Mouse (Mus musculus): ENCODE measurements around the gene Ttyh3.

The Ttyh3 gene

GRCm38 (mm10) chr5:140648519-140649100 is at the start of gene Ttyh3:
Gene Ttyh3 (minus strand): TSS chr5:140649031.
- under 1% methylated on average over 62 of the region's 62 CpGs for WGBS

- WGBS, result 84% methylated on average over 7 of the region's 7 CpGs
Observed at GRCm38 (mm10) chr5:140695987-140696386, 47.2 kb upstream of the Ttyh3 start.

GRCm38 (mm10) chr5:140688434-140688833 is 39.6 kb upstream of the Ttyh3 start:
- WGBS, result 53% methylated on average over 3 of the region's 3 CpGs

DNA sequence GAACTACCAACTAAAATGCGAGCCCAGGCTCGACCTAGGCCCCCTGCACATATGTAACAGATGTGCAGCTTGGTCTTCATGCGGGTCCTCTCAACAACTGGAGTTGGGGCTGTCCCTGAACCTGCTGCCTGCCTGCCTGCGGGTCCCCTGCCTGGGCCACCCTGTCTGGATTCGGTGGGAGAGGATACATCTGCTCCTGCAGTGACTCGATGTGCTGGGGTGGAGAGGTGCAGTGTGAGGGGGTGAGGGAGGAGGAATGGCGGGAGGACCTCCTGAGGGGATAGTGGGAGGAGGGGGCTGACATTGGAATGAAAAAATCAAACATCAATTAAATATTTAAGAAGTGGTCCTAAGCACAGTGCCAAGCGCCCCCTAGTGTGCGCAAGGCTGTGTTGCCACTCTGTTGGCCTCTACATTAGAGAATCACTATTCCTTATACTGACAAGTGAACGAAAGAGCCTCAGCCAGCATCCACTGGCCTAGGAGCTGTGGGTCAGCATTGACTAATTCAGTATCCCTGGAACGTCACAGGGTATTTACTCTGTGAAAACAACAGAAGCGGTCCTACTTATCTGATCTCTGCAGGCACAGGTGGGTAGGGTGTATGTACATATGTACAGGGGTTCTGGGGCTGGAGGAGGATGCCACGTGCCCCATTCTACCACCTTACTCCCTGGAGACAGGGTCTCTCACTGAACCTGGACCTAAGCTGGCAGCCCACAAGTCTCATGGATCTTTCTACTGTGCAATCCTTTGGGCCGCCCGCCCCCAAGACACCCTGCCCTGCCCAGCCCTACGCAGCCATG is 35.7 kb upstream of the Ttyh3 start:
- 63% methylated on average over 16 of the region's 16 CpGs for WGBS

- WGBS, result 94% methylated on average over 6 of the region's 6 CpGs
Observed at GRCm38 (mm10) chr5:140682113-140682512, 33.3 kb upstream of the Ttyh3 start.

DNA sequence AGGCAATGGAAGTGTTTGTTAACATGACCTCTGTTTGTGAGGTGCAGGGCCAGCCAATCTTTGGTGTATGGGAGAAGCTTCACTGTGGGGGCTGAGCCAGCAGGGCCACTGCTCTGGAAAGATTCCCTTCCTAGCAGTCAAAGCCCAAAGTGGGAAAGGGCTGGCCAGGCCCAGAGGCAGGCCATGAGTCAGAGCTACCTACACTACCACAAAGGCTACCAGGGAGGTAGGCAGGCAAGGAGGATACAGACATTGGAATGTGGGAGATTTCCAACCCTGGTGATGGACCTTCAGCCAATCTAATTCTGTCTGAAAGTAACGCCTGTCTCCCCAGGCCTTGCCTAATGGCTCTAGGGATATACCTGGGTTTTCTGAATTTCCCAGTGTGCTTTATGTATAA is 32.1 kb upstream of the Ttyh3 start:
- 82% methylated on average over 1 of the region's 1 CpGs for WGBS

DNA sequence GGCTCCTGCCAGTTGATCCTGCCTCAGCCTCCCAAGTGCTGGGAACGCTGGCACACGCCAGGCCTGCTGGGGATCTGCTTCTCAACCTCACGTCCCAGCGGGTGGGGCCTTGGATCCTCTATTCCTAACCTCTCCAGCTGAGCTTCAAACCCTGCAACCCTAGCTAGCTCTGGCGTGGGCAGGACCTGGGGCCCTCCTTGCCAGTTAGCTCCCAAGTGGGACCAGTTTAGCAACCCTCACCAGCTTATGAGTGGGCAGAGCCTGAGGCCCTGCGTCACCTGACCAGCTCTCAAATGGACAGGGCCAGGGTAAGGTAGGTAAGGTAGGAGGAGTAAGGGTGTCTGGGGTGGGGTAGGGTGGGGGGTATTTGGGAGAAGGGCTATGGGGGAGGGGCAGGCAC is 31.2 kb upstream of the Ttyh3 start:
- WGBS, result 94% methylated on average over 6 of the region's 6 CpGs

GRCm38 (mm10) chr5:140677137-140677536 is 28.3 kb upstream of the Ttyh3 start:
- 86% methylated on average over 6 of the region's 6 CpGs for WGBS

DNA sequence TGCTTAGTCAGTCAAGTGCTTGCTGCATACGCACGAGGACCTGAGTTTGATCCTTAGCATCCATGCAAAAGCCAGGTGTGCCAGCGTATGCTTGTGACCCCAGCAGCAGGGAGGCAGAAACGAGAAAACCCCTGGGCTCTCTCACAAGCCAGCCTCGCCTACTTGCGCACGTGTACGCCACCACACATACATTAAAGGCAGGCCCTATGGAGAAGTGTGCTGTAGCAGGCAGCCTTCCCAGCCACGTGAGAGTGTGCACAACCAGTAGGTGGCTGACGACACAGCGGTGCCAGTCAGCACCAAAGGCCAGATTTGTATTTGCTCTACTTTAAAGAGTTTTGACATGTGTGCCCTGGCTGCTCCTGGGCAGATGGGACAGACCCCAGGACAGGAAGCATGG is 26.8 kb upstream of the Ttyh3 start:
- whole genome bisulfite sequencing, result 62% methylated on average over 11 of the region's 11 CpGs

GRCm38 (mm10) chr5:140675079-140675478 is 26.2 kb upstream of the Ttyh3 start:
- WGBS, result 58% methylated on average over 11 of the region's 11 CpGs

DNA sequence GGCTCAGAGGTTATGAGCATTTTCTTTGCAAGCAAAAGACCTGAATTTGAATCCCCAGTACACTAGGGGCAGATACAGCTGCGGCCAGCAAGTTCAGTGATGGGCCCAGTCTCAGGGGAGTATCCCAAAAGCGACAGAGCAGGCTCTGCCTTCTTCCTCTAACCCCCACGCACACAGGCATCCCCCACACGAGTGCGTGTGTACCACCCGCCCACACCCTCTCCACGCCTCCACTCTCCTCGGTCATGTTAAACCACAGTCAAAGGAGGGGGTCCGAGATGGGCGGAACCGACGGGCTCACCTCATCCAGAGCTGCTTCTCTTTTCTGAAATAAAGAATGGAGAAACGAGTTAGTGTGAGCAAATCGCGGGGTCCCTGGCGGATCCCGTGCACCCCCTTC is 25.2 kb upstream of the Ttyh3 start:
- 73% methylated on average over 17 of the region's 17 CpGs for WGBS

- 91% methylated on average over 6 of the region's 6 CpGs for WGBS
Observed at GRCm38 (mm10) chr5:140672603-140673002, 23.8 kb upstream of the Ttyh3 start.

- WGBS, result 86% methylated on average over 6 of the region's 6 CpGs
Observed at GRCm38 (mm10) chr5:140672115-140672514, 23.3 kb upstream of the Ttyh3 start.

GRCm38 (mm10) chr5:140663621-140664180 is 14.9 kb upstream of the Ttyh3 start:
- WGBS, result 19% methylated on average over 7 of the region's 7 CpGs

- WGBS, result 39% methylated on average over 17 of the region's 17 CpGs
Observed at GRCm38 (mm10) chr5:140662741-140663592, 14.1 kb upstream of the Ttyh3 start.

DNA sequence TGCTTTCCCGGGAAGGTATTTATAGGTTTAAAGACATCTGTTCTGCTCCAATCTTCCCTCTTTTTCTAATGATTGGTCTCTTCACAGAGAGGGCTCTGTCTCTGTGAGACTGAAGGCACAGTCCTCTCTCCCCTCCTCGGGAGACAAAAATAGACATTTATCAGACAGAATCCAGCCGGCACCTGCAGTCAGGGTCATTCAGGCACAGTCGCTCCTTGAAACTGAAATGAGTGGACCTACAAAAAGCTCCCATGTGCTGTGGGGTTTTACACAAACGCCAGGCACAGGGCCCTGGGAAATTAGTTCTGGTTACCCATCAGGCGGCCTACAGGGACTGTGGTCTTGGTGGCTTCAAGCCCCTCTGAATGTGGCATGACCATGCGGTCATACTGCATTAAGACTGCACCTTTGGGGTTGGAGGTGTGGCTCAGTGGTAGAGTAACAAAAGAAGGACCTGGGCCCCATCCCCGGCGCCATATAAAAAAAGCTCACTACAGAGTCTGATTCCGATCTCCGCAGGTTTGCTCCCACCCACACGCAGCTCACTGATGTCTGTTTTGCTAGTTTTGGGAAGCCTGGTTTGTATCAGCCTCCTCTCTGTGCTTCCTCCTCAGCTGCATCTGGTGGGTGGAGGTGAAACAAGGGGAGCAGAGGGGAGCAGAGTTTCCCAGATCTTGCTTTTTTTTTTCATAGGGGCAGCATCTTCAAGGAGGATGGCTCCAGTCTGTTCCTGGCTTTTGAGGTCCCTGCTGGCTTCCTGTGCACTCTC is 13.2 kb upstream of the Ttyh3 start:
- 37% methylated on average over 12 of the region's 12 CpGs for WGBS

DNA sequence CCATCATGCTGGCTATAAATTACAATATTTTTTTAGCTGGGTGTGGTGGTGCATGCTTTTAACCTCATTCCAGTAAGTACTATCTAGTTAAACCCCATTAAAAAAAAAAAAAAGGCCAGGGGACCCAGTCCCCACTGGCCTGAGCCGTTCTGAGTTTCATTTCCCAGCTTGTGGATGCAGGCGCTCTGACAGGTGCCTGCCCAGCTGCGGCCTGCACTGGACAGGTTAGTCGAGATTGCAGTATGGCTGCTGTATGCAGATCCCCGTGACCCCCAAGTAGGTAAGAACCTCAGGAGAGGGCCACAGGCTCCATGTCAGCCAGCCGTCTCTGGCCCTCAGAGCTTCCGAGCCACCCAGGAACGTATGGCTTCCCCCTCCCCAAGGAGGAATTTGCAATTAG is 12.6 kb upstream of the Ttyh3 start:
- WGBS, result 58% methylated on average over 8 of the region's 8 CpGs

DNA sequence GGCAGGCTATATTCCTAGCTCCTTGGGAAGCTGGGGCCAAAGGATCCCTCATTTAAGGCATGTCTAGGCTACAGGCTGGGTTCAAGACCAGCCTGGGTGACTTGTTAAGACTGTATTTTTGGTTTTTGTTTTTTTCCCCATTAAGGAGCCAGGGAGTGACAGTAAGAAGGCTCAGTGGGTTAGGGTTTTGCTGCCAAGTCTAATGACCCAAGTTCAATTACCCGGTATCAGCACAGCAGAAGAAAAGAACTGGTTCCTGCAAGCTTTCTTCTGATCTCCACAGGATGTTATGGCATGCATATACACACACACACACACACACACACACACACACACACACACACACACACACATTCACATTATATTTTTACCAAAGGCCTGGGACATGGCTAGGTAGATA is 11.6 kb upstream of the Ttyh3 start:
- WGBS, result 71% methylated on average over 1 of the region's 1 CpGs

- 21% methylated on average over 16 of the region's 16 CpGs for whole genome bisulfite sequencing
Observed at GRCm38 (mm10) chr5:140659607-140660272, 10.9 kb upstream of the Ttyh3 start.

- WGBS, result 94% methylated on average over 15 of the region's 15 CpGs
Observed at GRCm38 (mm10) chr5:140654096-140654845, 5.4 kb upstream of the Ttyh3 start.
